ENCODE assay signal across 28 mouse cellular contexts in the genomic region with DNA sequence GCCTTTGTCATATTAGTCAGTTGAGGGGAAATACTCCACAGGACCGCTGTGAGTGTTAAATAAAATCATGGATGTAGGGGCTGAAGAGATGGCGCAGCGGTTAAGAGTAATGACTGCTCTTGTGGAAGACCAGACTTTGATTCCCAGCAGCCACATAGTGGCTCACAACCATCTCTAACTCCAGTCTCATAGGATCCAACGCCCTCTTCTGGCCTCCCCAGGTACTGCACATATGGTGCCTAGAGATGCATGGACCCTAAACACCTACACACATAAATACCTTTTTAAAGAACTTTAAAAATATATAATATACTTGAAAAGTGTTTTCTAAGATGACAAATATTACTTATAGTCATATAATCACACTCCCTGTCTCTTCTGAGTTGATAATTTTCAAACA. TPM values are rescaled to one million over a fixed set of nuclear protein-coding genes. Genes with fewer than 3 reads are reported as not detected.
DNase-seq lines count a peak whose midpoint lies in the region; ATAC-seq and TF ChIP-seq lines count a peak whose summit lies in the region.
"Had no signal": no experiment of that assay in that cellular context is flagged by ENCODE, and none has a peak within 500 bp of the region (broad histone marks: within the 10 kb centered on the region; RNA-seq: fewer than 3 reads in every experiment).

No protein-coding gene starts in this region.

- H3K27me3 ChIP-seq in liver, embryonic 14.5 days (ENCODE audit: control insufficient read depth, insufficient read depth, low read length) = peaks cover 5% of the 10 kb centered on the region
- H3K27me3 ChIP-seq in liver, embryonic 11.5 days (replicated peaks; ENCODE audit: control insufficient read depth, insufficient read depth, low read length) = peaks cover 16% of the 10 kb centered on the region
- H3K27me3 ChIP-seq in CH12.LX (replicated peaks) = peaks cover 14% of the 10 kb centered on the region

- TF ChIP-seq RAD21 in CH12.LX (IDR thresholded peaks at IDR 0.05; ENCODE audit: low read depth, low read length) = no peak

- ATAC-seq in CD4-positive, CD25-positive, alpha-beta regulatory T cell, adult 4 months = no peak
- no peak for ATAC-seq in liver, embryonic 14.5 days (ENCODE audit: insufficient read depth)
- no peak for ATAC-seq in liver, embryonic 11.5 days (replicated peaks; ENCODE audit: low FRiP score)
- ATAC-seq: hindbrain, postnatal 0 days; midbrain, embryonic 16.5 days had no signal

- H3K4me1 ChIP-seq in liver, embryonic 14.5 days (replicated peaks; ENCODE audit: control insufficient read depth in 2 of 2, insufficient read depth in 2 of 2, low read length in 1 of 2) = no peaks in the 10 kb centered on the region
- H3K4me1 ChIP-seq in liver, embryonic 11.5 days (replicated peaks; ENCODE audit: control insufficient read depth, insufficient read depth, low read length) = no peaks in the 10 kb centered on the region
- H3K4me1 ChIP-seq in CH12.LX (ENCODE audit: control insufficient read depth in 1 of 2, insufficient read depth in 2 of 2) = peaks cover 0 to 7% of the 10 kb centered on the region in 2 experiments; a peak in 1 of 4 replicates
- H3K4me1 ChIP-seq: embryonic facial prominence, embryonic 10.5 days; hindbrain, embryonic 10.5 days; liver, embryonic 15.5 days; stomach, embryonic 15.5 days had no signal

- no peak overlapping the region for H3K27ac ChIP-seq in liver, embryonic 14.5 days
- no peak overlapping the region for H3K27ac ChIP-seq in liver, embryonic 11.5 days (ENCODE audit: low read depth, low read length)
- no peak overlapping the region for H3K27ac ChIP-seq in CH12.LX (ENCODE audit: insufficient read depth, low read depth)
- H3K27ac ChIP-seq: embryonic facial prominence, embryonic 10.5 days; hindbrain, embryonic 10.5 days; hindbrain, postnatal 0 days; liver, embryonic 15.5 days; stomach, embryonic 15.5 days had no signal

- TF ChIP-seq CTCF in liver, embryonic 14.5 days (IDR thresholded peaks at IDR 0.05; ENCODE audit: low read depth) = peak; percentile 42; the same call in 1 of the 2 replicates
- peak in 1 of 2 experiments; percentile 39; a peak in 2 of 4 replicates for TF ChIP-seq CTCF in CH12.LX (conservative IDR thresholded peaks at IDR 0.05 in 1 of 2, IDR thresholded peaks at IDR 0.05 in 1 of 2; ENCODE audit: low read depth in 2 of 2, low read length in 2 of 2)

- H3K9me3 ChIP-seq in liver, embryonic 14.5 days (ENCODE audit: control insufficient read depth, low read length) = no peaks in the 10 kb centered on the region
- H3K9me3 ChIP-seq in liver, embryonic 11.5 days (ENCODE audit: control insufficient read depth, low read length) = no peaks in the 10 kb centered on the region
- H3K9me3 ChIP-seq in CH12.LX (replicated peaks; ENCODE audit: low read length) = no peaks in the 10 kb centered on the region
- H3K9me3 ChIP-seq: embryonic facial prominence, embryonic 10.5 days; hindbrain, embryonic 10.5 days; liver, embryonic 15.5 days; stomach, embryonic 15.5 days had no signal

- TF ChIP-seq POLR2A in CH12.LX (IDR thresholded peaks at IDR 0.05; ENCODE audit: low read depth, low read length) = no peak

- peak; percentile 11 for DNase-seq in CD4-positive, CD25-positive, alpha-beta regulatory T cell, adult 2 months (ENCODE audit: low read depth, low spot score)
- no peak for DNase-seq in liver, embryonic 14.5 days (ENCODE audit: low read depth in 3 of 3, low spot score in 3 of 3)
- no peak for DNase-seq in liver, embryonic 11.5 days (ENCODE audit: low spot score)
- DNase-seq in CH12.LX (ENCODE audit: extremely low read depth) (peak; percentile 17), R1 (ENCODE audit: low read depth, low spot score) (peak; percentile 61)
- DNase-seq in right cerebral cortex, postnatal 4 days = no peak
- DNase-seq in kidney, postnatal 4 days = no peak
- DNase-seq: cerebellum, adult 8-10 months; gastrocnemius, postnatal 14 days; kidney, adult 2 months; kidney, postnatal 10 days; lung, postnatal 14 days; right cerebral cortex, postnatal 14 days had no signal

- no peak overlapping the region for H3K4me2 ChIP-seq in liver, embryonic 14.5 days (ENCODE audit: low read depth)
- no peak overlapping the region for H3K4me2 ChIP-seq in liver, embryonic 11.5 days
- 0 out of 2 replicates have a peak overlapping the region, but pooled peaks have one; percentile 32 for H3K4me2 ChIP-seq in CH12.LX (ENCODE audit: insufficient read depth, low read depth, poor library complexity, severe bottlenecking)
- H3K4me2 ChIP-seq: liver, embryonic 15.5 days; stomach, embryonic 15.5 days had no signal

- TF ChIP-seq EP300 in liver, embryonic 14.5 days (IDR thresholded peaks at IDR 0.05; ENCODE audit: low read depth) = no peak
- no peak for TF ChIP-seq EP300 in CH12.LX (IDR thresholded peaks at IDR 0.05; ENCODE audit: low read length)

- in situ Hi-C loops in CH12.LX (cut with MboI; ENCODE audit: low pct_ligation_motif_present, low pct_unique_long_range_greater_than_20kb, low sequenced_read_pairs) = no loop called here

- whole genome bisulfite sequencing in liver, embryonic 14.5 days (ENCODE audit: insufficient replicate concordance) = 61% methylated on average over 4 of the region's 4 CpGs
- WGBS in liver, embryonic 11.5 days = 69% methylated on average over 4 of the region's 4 CpGs

- H3K36me3 ChIP-seq in liver, embryonic 14.5 days (replicated peaks; ENCODE audit: control insufficient read depth, insufficient read depth, low read depth) = no peaks in the 10 kb centered on the region
- no peaks in the 10 kb centered on the region for H3K36me3 ChIP-seq in liver, embryonic 11.5 days (ENCODE audit: control insufficient read depth, insufficient read depth, low read length)
- no peaks in the 10 kb centered on the region for H3K36me3 ChIP-seq in CH12.LX (replicated peaks in 1 of 2; ENCODE audit: control insufficient read depth in 1 of 2, insufficient read depth in 1 of 2, low read length in 1 of 2)
- H3K36me3 ChIP-seq: embryonic facial prominence, embryonic 10.5 days; hindbrain, embryonic 10.5 days; liver, embryonic 15.5 days; stomach, embryonic 15.5 days had no signal

- H3K79me2 ChIP-seq in CH12.LX (replicated peaks; ENCODE audit: control insufficient read depth, extremely low read depth, insufficient read depth, poor library complexity, severe bottlenecking) = no peaks in the 10 kb centered on the region

- dilution Hi-C loops in CH12.LX (cut with MboI; ENCODE audit: extremely low pct_ligation_motif_present, extremely low pct_unique_long_range_greater_than_20kb, low sequenced_read_pairs) = no loop called here

- H3K9ac ChIP-seq in liver, embryonic 14.5 days (replicated peaks) = no peak overlapping the region
- no peak overlapping the region for H3K9ac ChIP-seq in liver, embryonic 11.5 days (ENCODE audit: low read depth, low read length)
- H3K9ac ChIP-seq in CH12.LX (ENCODE audit: insufficient read depth, low read depth) = no peak overlapping the region
- H3K9ac ChIP-seq: liver, embryonic 15.5 days; stomach, embryonic 15.5 days had no signal

- H3K4me3 ChIP-seq in liver, embryonic 14.5 days (ENCODE audit: insufficient read depth in 1 of 2, low read depth in 2 of 2, low read length in 2 of 2) = no peak overlapping the region
- no peak overlapping the region for H3K4me3 ChIP-seq in liver, embryonic 11.5 days (ENCODE audit: low read depth, low read length)
- H3K4me3 ChIP-seq in CH12.LX (replicated peaks in 1 of 3; ENCODE audit: low read depth in 2 of 3, low read length in 2 of 3, poor library complexity in 1 of 3) = no peak overlapping the region
- H3K4me3 ChIP-seq: embryonic facial prominence, embryonic 10.5 days; hindbrain, embryonic 10.5 days; liver, embryonic 15.5 days; stomach, embryonic 15.5 days had no signal

TF ChIP-seq in CH12.LX, 34 proteins besides CTCF, POLR2A, EP300 and RAD21:
- no peak for TF ChIP-seq MEF2A (IDR thresholded peaks at IDR 0.05; ENCODE audit: borderline replicate concordance, low read depth, low read length)
- TF ChIP-seq HCFC1 (IDR thresholded peaks at IDR 0.05; ENCODE audit: low read depth, low read length) = no peak
- TF ChIP-seq SMC3 (IDR thresholded peaks at IDR 0.05; ENCODE audit: low read depth, low read length) = no peak
- TF ChIP-seq SIN3A (IDR thresholded peaks at IDR 0.05; ENCODE audit: low read length) = no peak
- no peak for TF ChIP-seq POLR2AphosphoS2 (IDR thresholded peaks at IDR 0.05; ENCODE audit: low read depth, low read length)
- TF ChIP-seq USF2 (conservative IDR thresholded peaks at IDR 0.05; ENCODE audit: low read depth, low read length) = no peak
- no peak for TF ChIP-seq MAX (IDR thresholded peaks at IDR 0.05; ENCODE audit: low read length)
- TF ChIP-seq USF1 (IDR thresholded peaks at IDR 0.05; ENCODE audit: low read depth, low read length) = no peak
- TF ChIP-seq KAT2A (IDR thresholded peaks at IDR 0.05; ENCODE audit: insufficient replicate concordance, low read length) = no peak
- no peak for TF ChIP-seq JUN (IDR thresholded peaks at IDR 0.05; ENCODE audit: insufficient read depth, low read depth, low read length)

RNA-seq across cellular contexts. Expression of gene Pdx1, which starts 14.6 kb away (rescaled TPM):
- polyA plus RNA-seq in CD4-positive, CD25-positive, alpha-beta regulatory T cell, adult 4 months (2017; shearing (Covaris generic)) = not detected
- 0.02 and 0.03 TPM in 2 replicates for polyA plus RNA-seq in liver, embryonic 14.5 days (2012; rRNA removed)
- polyA plus RNA-seq in liver, embryonic 14.5 days (2014; fragmentation: Nextera tagmentation; extraction: Ambion mirVana) = not detected in 2 replicates
- 0.47 and 0.94 TPM in 2 replicates for polyA plus RNA-seq in liver, embryonic 11.5 days (2014; fragmentation: Nextera tagmentation; extraction: Ambion mirVana)
- total RNA-seq in CH12.LX (2012; rRNA removed) (not detected in 2 replicates), CH12.LX (2014; rRNA removed) (not detected in 2 replicates)
- not detected in 2 replicates for polyA plus RNA-seq in CH12.LX (2012; ENCODE audit: insufficient read length, low read depth)
- total RNA-seq: adrenal gland, adult 18-20 months; gastrocnemius, postnatal 14 days; hindbrain, postnatal 0 days; layer of hippocampus, adult 8-10 months; left cerebral cortex, adult 18-20 months; left cerebral cortex, postnatal 36 days; megakaryocyte-erythroid progenitor cell, adult 5-6 weeks; neutrophil, adult 5-6 weeks had no signal
- polyA plus RNA-seq: embryonic facial prominence, embryonic 10.5 days; forebrain, embryonic 11.5 days; heart, embryonic 16.5 days; hindbrain, embryonic 10.5 days; hindbrain, postnatal 0 days; kidney, adult 2 months; liver, embryonic 15.5 days; midbrain, embryonic 16.5 days had no signal

RNA-seq across cellular contexts. Expression of gene Cdx2, which starts 22.7 kb away (rescaled TPM):
- not detected for polyA plus RNA-seq in CD4-positive, CD25-positive, alpha-beta regulatory T cell, adult 4 months (2017; shearing (Covaris generic))
- 0.09 TPM in 1 of 2 replicates, not detected in the other for polyA plus RNA-seq in liver, embryonic 14.5 days (2012; rRNA removed)
- not detected in 2 replicates for polyA plus RNA-seq in liver, embryonic 14.5 days (2014; fragmentation: Nextera tagmentation; extraction: Ambion mirVana)
- 0.14 TPM in 1 of 2 replicates, not detected in the other for polyA plus RNA-seq in liver, embryonic 11.5 days (2014; fragmentation: Nextera tagmentation; extraction: Ambion mirVana)
- total RNA-seq in CH12.LX (2012; rRNA removed) = not detected in 2 replicates
- total RNA-seq in CH12.LX (2014; rRNA removed) = not detected in 2 replicates
- not detected in 2 replicates for polyA plus RNA-seq in CH12.LX (2012; ENCODE audit: insufficient read length, low read depth)
- total RNA-seq: adrenal gland, adult 18-20 months; gastrocnemius, postnatal 14 days; hindbrain, postnatal 0 days; layer of hippocampus, adult 8-10 months; left cerebral cortex, adult 18-20 months; left cerebral cortex, postnatal 36 days; megakaryocyte-erythroid progenitor cell, adult 5-6 weeks; neutrophil, adult 5-6 weeks had no signal
- polyA plus RNA-seq: embryonic facial prominence, embryonic 10.5 days; forebrain, embryonic 11.5 days; hindbrain, embryonic 10.5 days; hindbrain, postnatal 0 days; kidney, adult 2 months; liver, embryonic 15.5 days; midbrain, embryonic 16.5 days had no signal

RNA-seq across cellular contexts. Expression of gene Urad, which starts 37.9 kb away (rescaled TPM):
- not detected for polyA plus RNA-seq in CD4-positive, CD25-positive, alpha-beta regulatory T cell, adult 4 months (2017; shearing (Covaris generic))
- polyA plus RNA-seq in liver, embryonic 14.5 days (2012; rRNA removed) = 1.0 and 1.1 TPM in 2 replicates
- 0.30 and 0.57 TPM in 2 replicates for polyA plus RNA-seq in liver, embryonic 14.5 days (2014; fragmentation: Nextera tagmentation; extraction: Ambion mirVana)
- 0.49 and 0.53 TPM in 2 replicates for polyA plus RNA-seq in liver, embryonic 11.5 days (2014; fragmentation: Nextera tagmentation; extraction: Ambion mirVana)
- not detected in 2 replicates for total RNA-seq in CH12.LX (2012; rRNA removed)
- total RNA-seq in CH12.LX (2014; rRNA removed) = not detected in 2 replicates
- not detected in 2 replicates for polyA plus RNA-seq in CH12.LX (2012; ENCODE audit: insufficient read length, low read depth)
- total RNA-seq: gastrocnemius, postnatal 14 days; hindbrain, postnatal 0 days; layer of hippocampus, adult 8-10 months; left cerebral cortex, adult 18-20 months; left cerebral cortex, postnatal 36 days; megakaryocyte-erythroid progenitor cell, adult 5-6 weeks; neutrophil, adult 5-6 weeks had no signal
- polyA plus RNA-seq: embryonic facial prominence, embryonic 10.5 days; forebrain, embryonic 11.5 days; heart, embryonic 16.5 days; hindbrain, embryonic 10.5 days; hindbrain, postnatal 0 days; kidney, adult 2 months; midbrain, embryonic 16.5 days had no signal

Comparison
In these comparisons a context has a peak if more than half of its experiments do, and no peak if none do; other contexts are left out.
1. DNase-seq: peak in CD4-positive, CD25-positive, alpha-beta regulatory T cell, adult 2 months (single experiment), CH12.LX (single experiment) and R1 (single experiment); none in liver, embryonic 14.5 days (0 of 3), liver, embryonic 11.5 days (single experiment), right cerebral cortex, postnatal 4 days (single experiment) and kidney, postnatal 4 days (0 of 2).